Mouse (Mus musculus) liver, embryonic 11.5 days (tissue): ENCODE measurements around the gene Hist1h1e. TPM values are rescaled to one million over a fixed set of nuclear protein-coding genes. Genes with fewer than 3 reads are reported as not detected.
A peak's percentile ranks its signal among the peaks of the same experiment; 100 is the strongest.
"Not testable (repeated sequence)": the region's sequence is repeated elsewhere in the genome, so short reads cannot be mapped to it uniquely, and the experiment has no call there.

Experiments used
- ATAC-seq: fragments of 200-750 bp; cut with Nextera tagmentation; replicated peaks from 2 replicates; pipeline ENCODE4 v1.8.0; 2017; ENCODE audit warnings: moderate number of reproducible peaks, mild to moderate bottlenecking, moderate TSS enrichment, moderate library complexity; ENCODE audit not compliant: low FRiP score
- DNase-seq: peaks from one replicate; pipeline ENCODE4 v3.0.0-alpha.2; 2017; ENCODE audit warnings: low spot score
- H3K27ac ChIP-seq: fragments of 300-500 bp; sonication (generic); 2 replicates; pipeline ENCODE4 v1.5.1; 2014; ENCODE audit warnings: mild to moderate bottlenecking, low read depth, low read length, control low read depth
- H3K27me3 ChIP-seq: fragments of 300-500 bp; sonication (generic); replicated peaks from 2 replicates; pipeline ENCODE4 v1.6.1; 2014; ENCODE audit warnings: low read length, mixed read lengths; ENCODE audit not compliant: control insufficient read depth, insufficient read depth
- H3K36me3 ChIP-seq: fragments of 300-500 bp; sonication (generic); 2 replicates; pipeline ENCODE4 v1.6.1; 2014; ENCODE audit warnings: mild to moderate bottlenecking, low read length, moderate library complexity, mixed read lengths; ENCODE audit not compliant: control insufficient read depth, insufficient read depth
- H3K4me1 ChIP-seq: fragments of 300-500 bp; sonication (generic); replicated peaks from 2 replicates; pipeline ENCODE4 v1.6.1; 2014; ENCODE audit warnings: low read length, mixed read lengths; ENCODE audit not compliant: control insufficient read depth, insufficient read depth
- H3K4me2 ChIP-seq: fragments of 300-500 bp; sonication (generic); 2 replicates; pipeline ENCODE4 v1.6.1; 2014; ENCODE audit warnings: mild to moderate bottlenecking, control low read depth, moderate library complexity
- H3K4me3 ChIP-seq: fragments of 300-500 bp; sonication (generic); 2 replicates; pipeline ENCODE4 v1.5.1; 2014; ENCODE audit warnings: low read depth, low read length, control low read depth
- H3K9ac ChIP-seq: fragments of 300-500 bp; sonication (generic); 2 replicates; pipeline ENCODE4 v1.6.1; 2014; ENCODE audit warnings: low read depth, low read length, control low read depth
- H3K9me3 ChIP-seq: fragments of 300-500 bp; sonication (generic); 2 replicates; pipeline ENCODE4 v1.6.1; 2016; ENCODE audit warnings: low read length, inconsistent platforms, mixed read lengths; ENCODE audit not compliant: control insufficient read depth
- WGBS: fragments of 180-500 bp; shearing (Covaris S2); extraction: QIAGEN DNeasy Blood & Tissue Kit; methylation state at CpG from one replicate; pipeline ENCODE4 v1.1.7; 2014; 5-methylcytosine and 5-hydroxymethylcytosine counted together
- polyA plus RNA-seq: library from polyadenylated mRNA; unstranded; fragments of >200 nt; fragmentation: Nextera tagmentation; extraction: Ambion mirVana; gene quantifications from 2 replicates; pipeline ENCODE4 v1.2.1, GENCODE M21; 2014

The Hist1h1e gene
- polyA plus RNA-seq, 1 experiment from 2014 or later: 21.2 TPM

- no peaks in the 10 kb centered on the region for H3K27me3 ChIP-seq
- H3K27ac ChIP-seq: peak overlapping the region; percentile 75
- no peak overlapping the region for H3K4me3 ChIP-seq
- H3K9ac ChIP-seq: peak overlapping the region; percentile 44
- no peaks in the 10 kb centered on the region for H3K36me3 ChIP-seq
- no peaks in the 10 kb centered on the region for H3K9me3 ChIP-seq
- WGBS: 62% methylated on average over 7 of the region's 7 CpGs
- peak overlapping the region; percentile 36 for H3K4me2 ChIP-seq
- ATAC-seq (peak; percentile 96), DNase-seq (no peak)
- H3K4me1 ChIP-seq: peaks cover 32% of the 10 kb centered on the region
Measured at GRCm38 (mm10) chr13:23595622-23596372, 26.6 kb downstream of the Hist1h1e start.

- Histone ChIP-seq H3K36me3 (no peaks in the 10 kb centered on the region), H3K9me3 (no peaks in the 10 kb centered on the region), H3K27me3 (no peaks in the 10 kb centered on the region), H3K4me1 (peaks cover 32% of the 10 kb centered on the region), H3K9ac (peak overlapping the region; percentile 26), H3K4me2 (peak overlapping the region; percentile 20; the same call in 1 of the 2 replicates), H3K27ac (peak overlapping the region; percentile 75; the same call in 1 of the 2 replicates), H3K4me3 (no peak overlapping the region)
- ATAC-seq (0 out of 2 replicates have a peak, but pooled peaks have one; percentile 27), DNase-seq (no peak)
- WGBS: 45% methylated on average over 2 of the region's 2 CpGs
Measured at GRCm38 (mm10) chr13:23595185-23595584, 27.2 kb downstream of the Hist1h1e start.

- H3K4me3 ChIP-seq: no peak overlapping the region
- H3K27ac ChIP-seq: peak overlapping the region; percentile 58
- WGBS: 45% methylated on average over 5 of the region's 5 CpGs
- H3K36me3 ChIP-seq: no peaks in the 10 kb centered on the region
- no peaks in the 10 kb centered on the region for H3K9me3 ChIP-seq
- H3K9ac ChIP-seq: no peak overlapping the region
- ATAC-seq (no peak), DNase-seq (no peak)
- peaks cover 32% of the 10 kb centered on the region for H3K4me1 ChIP-seq
- no peaks in the 10 kb centered on the region for H3K27me3 ChIP-seq
- no peak overlapping the region for H3K4me2 ChIP-seq
Measured at GRCm38 (mm10) chr13:23593051-23593770, 29.1 kb downstream of the Hist1h1e start.

- 82% methylated on average over 7 of the region's 7 CpGs for WGBS
- Histone ChIP-seq H3K4me1 (peaks cover 32% of the 10 kb centered on the region), H3K27me3 (no peaks in the 10 kb centered on the region), H3K27ac (no peak overlapping the region; the same call in 1 of the 2 replicates), H3K9ac (no peak overlapping the region), H3K4me3 (no peak overlapping the region), H3K4me2 (no peak overlapping the region), H3K9me3 (no peaks in the 10 kb centered on the region), H3K36me3 (no peaks in the 10 kb centered on the region)
- ATAC-seq (no peak), DNase-seq (no peak)
Measured at GRCm38 (mm10) chr13:23592614-23593013, 29.7 kb downstream of the Hist1h1e start.

GRCm38 (mm10) chr13:23591886-23592285 is 30.5 kb downstream of the Hist1h1e start:
- DNase-seq, H3K27ac ChIP-seq, H3K4me2 ChIP-seq, H3K9me3 ChIP-seq, H3K36me3 ChIP-seq, H3K9ac ChIP-seq, H3K4me3 ChIP-seq, ATAC-seq, H3K27me3 ChIP-seq: not testable (repeated sequence)
- H3K4me1 ChIP-seq: peaks cover 35% of the 10 kb centered on the region
- 62% methylated on average over 7 of the region's 7 CpGs for WGBS

- no peaks in the 10 kb centered on the region for H3K36me3 ChIP-seq
- H3K4me1 ChIP-seq: peaks cover 37% of the 10 kb centered on the region
- no peak overlapping the region for H3K4me2 ChIP-seq
- no peak overlapping the region for H3K9ac ChIP-seq
- H3K9me3 ChIP-seq: no peaks in the 10 kb centered on the region
- DNase-seq (no peak), ATAC-seq (no peak)
- no peaks in the 10 kb centered on the region for H3K27me3 ChIP-seq
- H3K27ac ChIP-seq: no peak overlapping the region
- no peak overlapping the region for H3K4me3 ChIP-seq
- 95% methylated on average over 7 of the region's 7 CpGs for WGBS
Measured at GRCm38 (mm10) chr13:23591206-23591605, 31.2 kb downstream of the Hist1h1e start.

GRCm38 (mm10) chr13:23586940-23587225 is 35.5 kb downstream of the Hist1h1e start:
- H3K4me1 ChIP-seq: peaks cover 27% of the 10 kb centered on the region
- peak overlapping the region; percentile 75 for H3K9ac ChIP-seq
- peak overlapping the region; percentile 87 for H3K4me2 ChIP-seq
- peak overlapping the region; percentile 100 for H3K27ac ChIP-seq
- no peaks in the 10 kb centered on the region for H3K36me3 ChIP-seq
- DNase-seq (no peak), ATAC-seq (no peak)
- H3K4me3 ChIP-seq: peak overlapping the region; percentile 43
- H3K27me3 ChIP-seq: no peaks in the 10 kb centered on the region
- no peaks in the 10 kb centered on the region for H3K9me3 ChIP-seq
- WGBS: 16% methylated on average over 1 of the region's 1 CpGs

- Histone ChIP-seq H3K9me3 (no peaks in the 10 kb centered on the region), H3K27me3 (no peaks in the 10 kb centered on the region), H3K9ac (peak overlapping the region; percentile 75), H3K36me3 (no peaks in the 10 kb centered on the region), H3K4me1 (peaks cover 28% of the 10 kb centered on the region), H3K27ac (peak overlapping the region; percentile 100), H3K4me2 (peak overlapping the region; percentile 87), H3K4me3 (peak overlapping the region; percentile 43)
- DNase-seq (no peak), ATAC-seq (no peak)
- WGBS: 3% methylated on average over 22 of the region's 22 CpGs
Measured at GRCm38 (mm10) chr13:23586099-23586939, 36.0 kb downstream of the Hist1h1e start.
